Mouse (Mus musculus) large intestine, adult 2 months (tissue): ENCODE results near the gene Tagln2. TPM values are rescaled to one million over a fixed set of nuclear protein-coding genes. Genes with fewer than 3 reads are reported as not detected.

Source experiments
- DNase-seq: peaks from one replicate; pipeline ENCODE4 v3.0.0-alpha.2; 2012; ENCODE audit warnings: low read depth, low spot score
- WGBS: fragments of 180-500 bp; shearing (Covaris S2); methylation state at CpG from one replicate; pipeline ENCODE4 v1.1.7; 2018; 5-methylcytosine and 5-hydroxymethylcytosine counted together
- polyA plus RNA-seq: library from polyadenylated mRNA; depleted of rRNA; stranded (reverse); fragments of >200 nt; gene quantifications from 2 replicates; pipeline ENCODE4 v1.2.3, GENCODE M21; 2012; rRNA removed

The Tagln2 gene
- polyA plus RNA-seq, 1 experiment = 301 TPM

- 78% methylated on average over 1 of the region's 1 CpGs for WGBS
- no peak for DNase-seq
Measured at GRCm38 (mm10) chr1:172552623-172553022, 52.8 kb downstream of the Tagln2 start.

- 76% methylated on average over 11 of the region's 11 CpGs for WGBS
- DNase-seq = no peak
Measured at GRCm38 (mm10) chr1:172555638-172556037, 55.8 kb downstream of the Tagln2 start, which contains the start of gene Vsig8. Gene Vsig8, plus strand, starts transcription at chr1:172555938.

Other genes starting within 250 kb of the Tagln2 start
- gene Atp1a4, start 241.6 kb upstream of the Tagln2 start, polyA plus RNA-seq = 0.05 and 0.10 TPM in 2 replicates
- 51.8 and 64.4 TPM in 2 replicates for gene Igsf8, start 238.4 kb upstream of the Tagln2 start, polyA plus RNA-seq
- 6.4 and 9.1 TPM in 2 replicates for gene Atp1a2, start 202.0 kb upstream of the Tagln2 start, polyA plus RNA-seq
- 0.11 and 0.18 TPM in 2 replicates for gene Kcnj9, start 170.7 kb upstream of the Tagln2 start, polyA plus RNA-seq
- gene Kcnj10, start 158.8 kb upstream of the Tagln2 start, polyA plus RNA-seq = 0.86 and 1.5 TPM in 2 replicates
- gene Pigm, start 123.5 kb upstream of the Tagln2 start, polyA plus RNA-seq = 3.4 and 5.4 TPM in 2 replicates
- 3.1 and 4.7 TPM in 2 replicates for gene Slamf9, start 24.7 kb upstream of the Tagln2 start, polyA plus RNA-seq
- 109 and 288 TPM in 2 replicates for gene Igsf9, start 18.3 kb upstream of the Tagln2 start, polyA plus RNA-seq
- 0.10 and 0.21 TPM in 2 replicates for gene Cfap45, start 20.8 kb downstream of the Tagln2 start, polyA plus RNA-seq
- gene Vsig8, start 55.9 kb downstream of the Tagln2 start, polyA plus RNA-seq = 0.16 and 0.42 TPM in 2 replicates
- gene Slamf8, start 90.5 kb downstream of the Tagln2 start, polyA plus RNA-seq = 7.6 and 9.4 TPM in 2 replicates
- gene Fcrl6, start 102.5 kb downstream of the Tagln2 start, polyA plus RNA-seq = not detected in 2 replicates
- gene Dusp23, start 132.9 kb downstream of the Tagln2 start, polyA plus RNA-seq = 8.8 and 10.8 TPM in 2 replicates
- gene Crp, start 198.0 kb downstream of the Tagln2 start, polyA plus RNA-seq = not detected in 2 replicates